In genomic region chrY:90718021-90718420, GRCm38 (mm10) we compare ENCODE assay signal across 26 mouse cellular contexts. TPM values are rescaled to one million over a fixed set of nuclear protein-coding genes. Genes with fewer than 3 reads are reported as not detected.
"Had no signal": no experiment of that assay in that cellular context is flagged by ENCODE, and none has a peak within 500 bp of the region (broad histone marks: within the 10 kb centered on the region; RNA-seq: fewer than 3 reads in every experiment).

No protein-coding gene starts in this region.

RNA-seq across cellular contexts. Expression of gene Gm21860, which starts 36.6 kb away (rescaled TPM):
- total RNA-seq: layer of hippocampus, adult 8-10 months; layer of hippocampus, postnatal 10 days; layer of hippocampus, postnatal 36 days; left cerebral cortex, adult 2 months; left cerebral cortex, postnatal 10 days; left cerebral cortex, postnatal 36 days; liver, adult 2 months; megakaryocyte progenitor cell, adult 5-6 weeks; megakaryocyte-erythroid progenitor cell, adult 5-6 weeks; midbrain, postnatal 0 days had no signal
- polyA plus RNA-seq: kidney, embryonic 15.5 days; limb, embryonic 11.5 days; limb, embryonic 14.5 days; liver, adult 2 months; liver, embryonic 13.5 days; liver, embryonic 16.5 days; lung, adult 2 months; lung, embryonic 16.5 days; midbrain, embryonic 11.5 days; midbrain, embryonic 14.5 days; midbrain, postnatal 0 days; neural tube, embryonic 12.5 days; neural tube, embryonic 15.5 days; small intestine, adult 2 months; spleen, adult 2 months; stomach, embryonic 14.5 days; stomach, postnatal 0 days; thymus, adult 2 months had no signal
